Mouse (Mus musculus): Measurements from ENCODE around the gene Ccdc188.
A peak's percentile ranks its signal among the peaks of the same experiment; 100 is the strongest.
"Not testable (repeated sequence)": the region's sequence is repeated elsewhere in the genome, so short reads cannot be mapped to it uniquely, and the experiment has no call there.

Gene Ccdc188

GRCm38 (mm10) chr16:18217579-18217978 is at the start of gene Ccdc188:
Ccdc188 (plus strand) TSS chr16:18217879.
- no peak for DNase-seq (ENCODE audit: low spot score in 2 of 2)

- DNase-seq (ENCODE audit: low spot score in 2 of 2), result no peak
These were observed 48.5 kb upstream of the Ccdc188 start for GRCm38 (mm10) chr16:18169156-18169555.

GRCm38 (mm10) chr16:18169776-18170175 is 47.9 kb upstream of the Ccdc188 start:
- no peak for DNase-seq (ENCODE audit: low spot score in 2 of 2)

- DNase-seq (ENCODE audit: low spot score in 2 of 2), result peak; percentile 66 to 94
These were observed 45.3 kb upstream of the Ccdc188 start for GRCm38 (mm10) chr16:18172266-18172855.

GRCm38 (mm10) chr16:18173231-18173630 is 44.4 kb upstream of the Ccdc188 start:
- no peak for DNase-seq (ENCODE audit: low spot score in 2 of 2)

- DNase-seq (ENCODE audit: low spot score in 2 of 2), result no peak
These were observed 43.9 kb upstream of the Ccdc188 start for GRCm38 (mm10) chr16:18173788-18174187.

GRCm38 (mm10) chr16:18175817-18176541 is 41.7 kb upstream of the Ccdc188 start:
- DNase-seq (ENCODE audit: low spot score in 2 of 2), result no peak

- no peak for DNase-seq (ENCODE audit: low spot score in 2 of 2)
These were observed 40.9 kb upstream of the Ccdc188 start for GRCm38 (mm10) chr16:18176758-18177157.

- DNase-seq (ENCODE audit: low spot score in 2 of 2), result no peak
These were observed 38.1 kb upstream of the Ccdc188 start for GRCm38 (mm10) chr16:18179591-18179990.

- no peak for DNase-seq (ENCODE audit: low spot score in 2 of 2)
These were observed 36.3 kb upstream of the Ccdc188 start for GRCm38 (mm10) chr16:18181398-18181797.

- DNase-seq (ENCODE audit: low spot score in 2 of 2), result no peak
These were observed 34.9 kb upstream of the Ccdc188 start for GRCm38 (mm10) chr16:18182766-18183165.

GRCm38 (mm10) chr16:18185715-18186449 is 31.8 kb upstream of the Ccdc188 start:
- no peak for DNase-seq (ENCODE audit: low spot score in 2 of 2)

- DNase-seq (ENCODE audit: low spot score in 2 of 2), result no peak
These were observed 30.9 kb upstream of the Ccdc188 start for GRCm38 (mm10) chr16:18186798-18187197.

- no peak for DNase-seq (ENCODE audit: low spot score in 2 of 2)
These were observed 30.5 kb upstream of the Ccdc188 start for GRCm38 (mm10) chr16:18187221-18187620.

- DNase-seq (ENCODE audit: low spot score in 2 of 2), result no peak
These were observed 26.7 kb upstream of the Ccdc188 start for GRCm38 (mm10) chr16:18191006-18191405.

GRCm38 (mm10) chr16:18194208-18194985 is 23.3 kb upstream of the Ccdc188 start:
- DNase-seq (ENCODE audit: low spot score in 2 of 2), result no peak

GRCm38 (mm10) chr16:18195068-18195467 is 22.6 kb upstream of the Ccdc188 start:
- no peak for DNase-seq (ENCODE audit: low spot score in 2 of 2)

- DNase-seq (ENCODE audit: low spot score in 2 of 2), result not testable (repeated sequence)
These were observed 22.1 kb upstream of the Ccdc188 start for GRCm38 (mm10) chr16:18195561-18195960.

GRCm38 (mm10) chr16:18197881-18198280 is 19.8 kb upstream of the Ccdc188 start:
- no peak for DNase-seq (ENCODE audit: low spot score in 2 of 2)

GRCm38 (mm10) chr16:18198365-18199098 is 19.1 kb upstream of the Ccdc188 start:
- no peak for DNase-seq (ENCODE audit: low spot score in 2 of 2)

- DNase-seq (ENCODE audit: low spot score in 2 of 2), result no peak
These were observed 17.6 kb upstream of the Ccdc188 start for GRCm38 (mm10) chr16:18200062-18200461.
